Mouse (Mus musculus) CD4-positive, CD25-positive, alpha-beta regulatory T cell (primary cell): ENCODE data around the gene Ppan. TPM values are rescaled to one million over a fixed set of nuclear protein-coding genes. Genes with fewer than 3 reads are reported as not detected.

Experiments
- polyA plus RNA-seq: library from polyadenylated mRNA; unstranded; fragments of 100-300 nt; shearing (Covaris generic); gene quantifications from one replicate; pipeline ENCODE4 v1.2.1, GENCODE M21; 2017

The Ppan gene
- 87.3 TPM for polyA plus RNA-seq

GRCm38 (mm10) chr9:20887704-20888385, at the start of gene Ppan:
Ppan (plus strand) TSS chr9:20888175.

GRCm38 (mm10) chr9:20868448-20869001, 19.4 kb upstream of the Ppan start, which contains the start of gene A230050P20Rik:
A230050P20Rik (plus strand) TSS chr9:20868642.

GRCm38 (mm10) chr9:20879097-20879792, 8.7 kb upstream of the Ppan start, which contains the start of gene Angptl6:
Angptl6 (minus strand) TSS chr9:20879727.

GRCm38 (mm10) chr9:20898511-20899073, 10.6 kb downstream of the Ppan start, which contains the start of gene Eif3g:
Eif3g (minus strand) TSS chr9:20898623.

Other genes with a start within 250 kb of the Ppan start
- 308 TPM for gene Ubl5, start 245.3 kb upstream of the Ppan start, polyA plus RNA-seq
- gene Fbxl12, start 243.4 kb upstream of the Ppan start, polyA plus RNA-seq, result 72.4 TPM
- gene Pin1, start 236.1 kb upstream of the Ppan start, polyA plus RNA-seq, result 25.0 TPM
- gene Olfm2, start 141.8 kb upstream of the Ppan start, polyA plus RNA-seq, result 0.67 TPM
- 0.05 TPM for gene Col5a3, start 73.1 kb upstream of the Ppan start, polyA plus RNA-seq
- not detected for gene Rdh8, start 69.7 kb upstream of the Ppan start, polyA plus RNA-seq
- 68.7 TPM for gene A230050P20Rik, start 19.5 kb upstream of the Ppan start, polyA plus RNA-seq
- gene Angptl6, start 8.4 kb upstream of the Ppan start, polyA plus RNA-seq, result 4.1 TPM
- gene Eif3g, start 10.4 kb downstream of the Ppan start, polyA plus RNA-seq, result 290 TPM
- 72.9 TPM for gene Dnmt1, start 71.7 kb downstream of the Ppan start, polyA plus RNA-seq
- 14.9 TPM for gene S1pr2, start 88.6 kb downstream of the Ppan start, polyA plus RNA-seq
- 112 TPM for gene Mrpl4, start 114.6 kb downstream of the Ppan start, polyA plus RNA-seq
- 66.0 TPM for gene Icam1, start 127.8 kb downstream of the Ppan start, polyA plus RNA-seq
- gene Icam4, start 141.2 kb downstream of the Ppan start, polyA plus RNA-seq, result 1.2 TPM
- 0.83 TPM for gene Icam5, start 143.9 kb downstream of the Ppan start, polyA plus RNA-seq
- gene Zglp1, start 178.9 kb downstream of the Ppan start, polyA plus RNA-seq, result 0.20 TPM
- 0.24 TPM for gene Gm49373, start 184.9 kb downstream of the Ppan start, polyA plus RNA-seq
- gene Fdx1l, start 185.4 kb downstream of the Ppan start, polyA plus RNA-seq, result 37.0 TPM
- 4.2 TPM for gene Gm38431, start 203.8 kb downstream of the Ppan start, polyA plus RNA-seq
- gene Raver1, start 203.8 kb downstream of the Ppan start, polyA plus RNA-seq, result 80.5 TPM
- gene Tyk2, start 243.1 kb downstream of the Ppan start, polyA plus RNA-seq, result 71.5 TPM